Mouse (Mus musculus): ENCODE results near the gene Pin1. TPM values are rescaled to one million over a fixed set of nuclear protein-coding genes. Genes with fewer than 3 reads are reported as not detected.

Pin1 gene
- polyA plus RNA-seq, 1 experiment, result 55.5 TPM

DNA sequence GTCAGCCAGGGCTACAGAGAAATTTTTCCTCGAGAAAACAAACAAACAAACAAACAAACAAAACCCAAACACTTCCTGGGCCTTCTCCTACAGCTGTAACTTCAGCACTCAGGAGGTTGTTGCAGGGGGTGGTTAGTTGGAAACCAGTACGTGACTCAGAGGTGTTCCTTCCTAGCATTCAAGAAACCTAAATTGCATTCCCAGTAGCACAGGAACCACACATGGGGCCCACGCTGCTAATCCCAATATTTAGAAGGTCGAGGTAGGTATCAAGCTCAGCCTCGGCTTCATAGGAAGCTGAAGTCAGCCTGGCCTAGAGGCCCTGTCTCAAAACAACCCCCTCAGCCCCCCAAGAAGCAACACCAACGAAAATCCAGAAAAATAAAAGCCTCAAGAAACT, 10.4 kb upstream of the Pin1 start:
- peaks cover 83% of the 10 kb centered on the region for H3K79me2 ChIP-seq (ENCODE audit: control insufficient read depth, insufficient read depth)
- peaks cover 5% of the 10 kb centered on the region for H3K36me3 ChIP-seq (ENCODE audit: control insufficient read depth, insufficient read depth)
- no peaks in the 10 kb centered on the region for H3K27me3 ChIP-seq (ENCODE audit: control insufficient read depth, insufficient read depth, insufficient read length)
- H3K4me3 ChIP-seq (ENCODE audit: insufficient read depth, poor library complexity, severe bottlenecking), result peak overlapping the region; percentile 95
- peak overlapping the region; percentile 15 for H3ac ChIP-seq (ENCODE audit: control insufficient read depth, insufficient read length, low read depth)
- no peak for TF ChIP-seq MAX (IDR thresholded peaks at IDR 0.05)
- no peak for TF ChIP-seq CTCF (IDR thresholded peaks at IDR 0.05; ENCODE audit: control insufficient read depth, insufficient read depth, insufficient read length)
- no peak for TF ChIP-seq FOSL1 (IDR thresholded peaks at IDR 0.05; ENCODE audit: insufficient read depth, low read length, poor library complexity, severe bottlenecking)
- peaks cover 48% of the 10 kb centered on the region for H3K79me3 ChIP-seq (ENCODE audit: low read depth)

DNA sequence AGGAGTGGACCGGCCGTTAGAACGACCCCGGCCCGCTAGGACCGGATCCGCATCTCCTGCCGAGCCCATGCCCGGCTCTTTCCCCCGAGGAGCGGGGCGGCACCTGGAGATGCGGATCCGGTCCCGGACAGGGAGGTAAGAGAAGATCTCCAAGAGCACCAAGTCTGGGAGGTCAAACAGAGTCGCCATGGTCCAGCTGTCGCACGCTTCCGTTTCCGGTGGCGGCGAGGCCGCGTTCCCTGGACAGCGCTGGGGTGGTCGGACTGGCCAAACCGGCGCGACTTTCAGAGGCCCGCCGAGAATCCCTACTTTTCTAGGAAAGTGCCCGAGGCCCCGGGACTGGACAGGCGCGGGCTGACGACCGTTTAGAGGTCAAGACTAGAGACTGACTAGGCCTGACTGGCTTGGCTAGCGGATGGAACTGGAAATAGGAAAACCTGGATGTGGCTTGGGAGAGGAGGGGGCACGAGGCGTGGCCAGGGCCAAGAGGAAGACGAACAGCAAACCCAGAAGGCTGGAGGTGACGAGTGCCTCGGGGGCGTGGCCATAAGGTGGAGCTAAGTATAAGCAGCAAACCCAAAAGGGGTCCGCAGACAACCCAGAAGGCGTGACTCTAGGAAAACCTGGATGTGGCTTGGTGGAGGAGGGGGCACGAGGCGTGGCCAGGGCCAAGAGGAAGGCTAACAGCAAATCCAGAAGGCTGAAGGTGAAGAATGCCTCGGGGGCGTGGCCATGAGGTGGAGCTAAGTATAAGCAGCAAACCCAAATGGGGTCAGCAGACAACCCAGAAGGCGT, 9.6 kb upstream of the Pin1 start, which contains the start of gene Ubl5:
Gene Ubl5, plus strand, starts transcription at position 778 of the 795 bp plus-strand sequence.
- peak within 1 kb of the TSS; percentile 78 for H3ac ChIP-seq (ENCODE audit: control insufficient read depth, insufficient read length, low read depth)
- peak within 1 kb of the TSS; percentile 95 for H3K4me3 ChIP-seq (ENCODE audit: insufficient read depth, poor library complexity, severe bottlenecking)
- H3K36me3 ChIP-seq (ENCODE audit: control insufficient read depth, insufficient read depth), result peaks cover 10% of the 10 kb centered on the region
- H3K79me2 ChIP-seq (ENCODE audit: control insufficient read depth, insufficient read depth), result peaks cover 86% of the 10 kb centered on the region
- H3K79me3 ChIP-seq (ENCODE audit: low read depth), result peaks cover 50% of the 10 kb centered on the region
- TF ChIP-seq FOSL1 (IDR thresholded peaks at IDR 0.05; ENCODE audit: insufficient read depth, low read length, poor library complexity, severe bottlenecking), result no peak
- no peak for TF ChIP-seq MYOD1 (IDR thresholded peaks at IDR 0.05; ENCODE audit: control insufficient read depth, insufficient read length, low read depth)
- H3K27me3 ChIP-seq (ENCODE audit: control insufficient read depth, insufficient read depth, insufficient read length), result no peaks in the 10 kb centered on the region

GRCm38 (mm10) chr9:20642896-20643466, 8.9 kb upstream of the Pin1 start:
- Histone ChIP-seq H3ac (ENCODE audit: control insufficient read depth, insufficient read length, low read depth) (peak overlapping the region; percentile 68), H3K36me3 (ENCODE audit: control insufficient read depth, insufficient read depth) (peaks cover 10% of the 10 kb centered on the region), H3K79me3 (ENCODE audit: low read depth) (peaks cover 49% of the 10 kb centered on the region), H3K4me3 (ENCODE audit: insufficient read depth, poor library complexity, severe bottlenecking) (peak overlapping the region; percentile 95), H3K27me3 (ENCODE audit: control insufficient read depth, insufficient read depth, insufficient read length) (no peaks in the 10 kb centered on the region), H3K79me2 (ENCODE audit: control insufficient read depth, insufficient read depth) (peaks cover 79% of the 10 kb centered on the region)
- TF ChIP-seq CTCF (IDR thresholded peaks at IDR 0.05; ENCODE audit: control insufficient read depth, insufficient read depth, insufficient read length), result no peak
- no peak for TF ChIP-seq USF1 (IDR thresholded peaks at IDR 0.05; ENCODE audit: low read depth)
- TF ChIP-seq MYOD1 (IDR thresholded peaks at IDR 0.05; ENCODE audit: control insufficient read depth, insufficient read length, low read depth), result no peak
- TF ChIP-seq CEBPB (IDR thresholded peaks at IDR 0.05; ENCODE audit: low read depth), result no peak
- TF ChIP-seq FOSL1 (IDR thresholded peaks at IDR 0.05; ENCODE audit: insufficient read depth, low read length, poor library complexity, severe bottlenecking), result no peak
- TF ChIP-seq MAX (IDR thresholded peaks at IDR 0.05), result no peak
- TF ChIP-seq MYOG (IDR thresholded peaks at IDR 0.05; ENCODE audit: control insufficient read depth, extremely low read depth, insufficient read length), result no peak

- Histone ChIP-seq H3K27me3 (ENCODE audit: control insufficient read depth, insufficient read depth, insufficient read length) (no peaks in the 10 kb centered on the region), H3K4me3 (ENCODE audit: insufficient read depth, poor library complexity, severe bottlenecking) (peak overlapping the region; percentile 95), H3K79me2 (ENCODE audit: control insufficient read depth, insufficient read depth) (peaks cover 75% of the 10 kb centered on the region), H3K36me3 (ENCODE audit: control insufficient read depth, insufficient read depth) (peaks cover 10% of the 10 kb centered on the region), H3ac (ENCODE audit: control insufficient read depth, insufficient read length, low read depth) (peak overlapping the region; percentile 52), H3K79me3 (ENCODE audit: low read depth) (peaks cover 46% of the 10 kb centered on the region)
- no peak for TF ChIP-seq CEBPB (IDR thresholded peaks at IDR 0.05; ENCODE audit: low read depth)
- no peak for TF ChIP-seq MYOD1 (IDR thresholded peaks at IDR 0.05; ENCODE audit: control insufficient read depth, insufficient read length, low read depth)
- TF ChIP-seq FOSL1 (IDR thresholded peaks at IDR 0.05; ENCODE audit: insufficient read depth, low read length, poor library complexity, severe bottlenecking), result no peak
- TF ChIP-seq CTCF (IDR thresholded peaks at IDR 0.05; ENCODE audit: control insufficient read depth, insufficient read depth, insufficient read length), result no peak
- TF ChIP-seq USF1 (IDR thresholded peaks at IDR 0.05; ENCODE audit: low read depth), result no peak
- no peak for TF ChIP-seq MAX (IDR thresholded peaks at IDR 0.05)
- no peak for TF ChIP-seq MYOG (IDR thresholded peaks at IDR 0.05; ENCODE audit: control insufficient read depth, extremely low read depth, insufficient read length)
These were observed 8.1 kb upstream of the Pin1 start for GRCm38 (mm10) chr9:20643781-20644180.

- Histone ChIP-seq H3ac (ENCODE audit: control insufficient read depth, insufficient read length, low read depth) (peak within 1 kb of the TSS; percentile 75), H3K4me3 (ENCODE audit: insufficient read depth, poor library complexity, severe bottlenecking) (peak within 1 kb of the TSS; percentile 95), H3K36me3 (ENCODE audit: control insufficient read depth, insufficient read depth) (peaks cover 10% of the 10 kb centered on the region), H3K27me3 (ENCODE audit: control insufficient read depth, insufficient read depth, insufficient read length) (no peaks in the 10 kb centered on the region), H3K79me2 (ENCODE audit: control insufficient read depth, insufficient read depth) (peaks cover 69% of the 10 kb centered on the region), H3K79me3 (ENCODE audit: low read depth) (peaks cover 43% of the 10 kb centered on the region)
- no peak for TF ChIP-seq MYOG (IDR thresholded peaks at IDR 0.05; ENCODE audit: control insufficient read depth, extremely low read depth, insufficient read length)
- TF ChIP-seq CEBPB (IDR thresholded peaks at IDR 0.05; ENCODE audit: low read depth), result no peak
These were observed 7.4 kb upstream of the Pin1 start, which contains the start of gene Fbxl12 for GRCm38 (mm10) chr9:20644360-20645081. TSS of gene Fbxl12 (minus strand) at chr9:20644767.
